Mouse (Mus musculus): ENCODE data around the gene Adar. TPM values are rescaled to one million over a fixed set of nuclear protein-coding genes. Genes with fewer than 3 reads are reported as not detected.

The Adar gene
- total RNA-seq, 2 experiments from 2014 or later, result 3.2 to 3.3 TPM

GRCm38 (mm10) chr3:89728848-89729247 lies 14.0 kb downstream of the Adar start:
- no peak for DNase-seq
- intact Hi-C loops (cut with DNase I), result no loop called here

- DNase-seq, result peak; percentile 75 to 83
- intact Hi-C loops (cut with DNase I), result loop anchor here (2.0 to 5.0 kb wide), 2 partner anchors 40 to 127 kb away; no protein-coding TSS in a partner anchor
Observed at GRCm38 (mm10) chr3:89730350-89731331, 15.8 kb downstream of the Adar start.

DNA sequence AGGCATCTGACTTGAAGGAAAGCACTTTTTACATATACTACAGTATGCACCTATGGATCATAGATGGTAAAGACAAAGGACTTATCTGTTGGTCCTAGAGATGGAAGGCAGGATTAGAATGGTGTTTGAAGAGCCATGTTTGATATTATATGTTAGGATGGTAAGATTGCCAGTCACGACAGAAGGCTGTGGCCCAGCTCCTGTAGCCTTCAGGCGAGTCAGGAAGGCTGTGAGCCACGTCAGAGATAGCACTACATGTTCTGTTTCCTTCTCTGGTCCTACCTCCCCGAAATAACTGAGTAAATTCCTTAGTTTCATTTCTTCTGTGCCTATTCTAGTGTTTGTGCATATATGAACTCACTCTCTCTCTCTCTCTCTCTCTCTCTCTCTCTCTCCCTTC lies 17.3 kb downstream of the Adar start:
- intact Hi-C loops (cut with DNase I), result loop anchor here (5.0 kb wide), 1 partner anchor 125 kb away; no protein-coding TSS in a partner anchor

GRCm38 (mm10) chr3:89738509-89738908 lies 23.7 kb downstream of the Adar start:
- intact Hi-C loops (cut with DNase I), result no loop called here
- no peak for DNase-seq

More for the DNA sequence above, 17.3 kb downstream of the Adar start:
- DNase-seq, result no peak

DNA sequence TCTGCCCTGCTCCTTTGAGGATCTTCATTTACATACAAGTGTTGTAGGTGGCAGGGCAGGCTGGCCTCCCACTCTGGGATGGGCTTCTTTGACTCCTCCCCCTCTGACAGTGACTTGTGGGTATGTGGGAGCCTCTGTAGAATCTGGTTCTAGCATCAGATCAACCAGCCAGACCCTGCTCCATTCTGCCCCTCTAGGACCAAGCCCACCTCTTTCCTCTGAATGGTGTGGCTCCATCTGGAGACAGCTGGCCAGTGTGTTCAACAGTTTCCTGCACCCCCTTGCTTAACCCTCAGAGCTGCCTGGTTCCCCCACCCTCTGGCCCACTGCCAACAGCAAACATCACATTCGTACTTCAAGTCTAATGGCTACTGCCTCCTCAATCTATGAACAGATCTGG lies 37.5 kb downstream of the Adar start:
- no peak for DNase-seq
- intact Hi-C loops (cut with DNase I), result no loop called here

- no peak for DNase-seq
- intact Hi-C loops (cut with DNase I), result no loop called here
Observed at GRCm38 (mm10) chr3:89755283-89755682, 40.5 kb downstream of the Adar start.

DNA sequence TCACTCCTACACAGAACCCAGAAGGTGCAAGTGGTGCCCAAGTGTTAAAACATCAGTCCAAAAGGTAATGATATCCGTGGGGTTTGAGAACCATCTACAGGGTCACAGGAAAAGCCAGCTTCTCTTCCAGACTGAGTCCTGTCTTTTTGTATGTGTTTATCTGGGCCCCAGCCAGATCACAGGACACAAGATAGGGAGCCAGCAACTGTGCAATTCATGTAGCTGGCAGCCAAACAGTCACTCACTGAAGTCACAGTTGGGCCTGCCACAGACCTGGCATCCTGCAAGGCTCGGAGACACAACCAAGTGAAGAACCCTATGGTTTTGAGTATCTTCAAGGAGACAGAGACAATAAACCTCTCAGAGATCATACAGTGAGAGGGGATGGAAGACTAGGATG lies 43.0 kb downstream of the Adar start:
- intact Hi-C loops (cut with DNase I), result no loop called here
- DNase-seq, result no peak

DNA sequence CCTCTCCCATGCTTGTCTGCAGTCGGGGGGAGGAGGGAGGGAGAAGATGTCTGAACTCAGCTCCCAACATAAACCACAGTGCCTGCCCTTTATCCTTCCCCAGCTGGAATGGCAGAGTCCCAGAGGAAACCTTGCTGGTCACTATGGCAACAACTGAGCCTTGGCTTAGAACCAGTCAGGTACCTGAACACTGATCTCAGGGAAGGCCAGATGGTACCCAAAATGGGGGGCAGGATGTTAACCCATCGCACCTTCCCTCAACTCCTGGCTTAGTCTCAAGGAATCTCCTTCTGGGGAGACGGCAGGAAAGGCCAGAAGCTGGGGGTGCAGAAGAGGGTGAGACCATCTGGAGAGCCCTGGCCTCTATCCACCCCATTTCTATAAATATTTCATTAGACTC lies 45.0 kb downstream of the Adar start:
- intact Hi-C loops (cut with DNase I), result no loop called here
- peak in 1 of 2 experiments; percentile 4 for DNase-seq

GRCm38 (mm10) chr3:89764119-89764724 lies 49.4 kb downstream of the Adar start, which contains the start of gene Chrnb2:
TSS of gene Chrnb2 (minus strand) at chr3:89764632.
- DNase-seq, result peak; percentile 44 to 60
- intact Hi-C loops (cut with DNase I), result no loop called here

GRCm38 (mm10) chr3:89769584-89769983 lies 54.8 kb downstream of the Adar start:
- intact Hi-C loops (cut with DNase I), result no loop called here

GRCm38 (mm10) chr3:89770425-89771002 lies 55.7 kb downstream of the Adar start:
- intact Hi-C loops (cut with DNase I), result loop anchor here (2.0 to 5.0 kb wide), 2 partner anchors 40 to 58 kb away; no protein-coding TSS in a partner anchor
- no peak for DNase-seq

More at GRCm38 (mm10) chr3:89769584-89769983, 54.8 kb downstream of the Adar start:
- DNase-seq, result peak in 1 of 2 experiments; percentile 7

- DNase-seq, result peak; percentile 50 to 74
- intact Hi-C loops (cut with DNase I), result loop anchor here (2.0 to 5.0 kb wide), 2 partner anchors 60 to 262 kb away; no protein-coding TSS in a partner anchor
Observed at GRCm38 (mm10) chr3:89772588-89772967, 57.8 kb downstream of the Adar start.

GRCm38 (mm10) chr3:89772968-89773709 lies 58.3 kb downstream of the Adar start, which contains the start of gene Ube2q1:
TSS of gene Ube2q1 (plus strand) at chr3:89773616.
- intact Hi-C loops (cut with DNase I), result loop anchor here (2.0 to 5.0 kb wide), 2 partner anchors 61 to 262 kb away; no protein-coding TSS in a partner anchor
- DNase-seq, result peak; percentile 91 to 94

GRCm38 (mm10) chr3:89773740-89774211 lies 59.0 kb downstream of the Adar start:
- peak in 1 of 2 experiments; percentile 35 for DNase-seq
- intact Hi-C loops (cut with DNase I), result loop anchor here (2.0 to 5.0 kb wide), 2 partner anchors 61 to 263 kb away; no protein-coding TSS in a partner anchor

- intact Hi-C loops (cut with DNase I), result loop anchor here (5.0 kb wide), 1 partner anchor 62 kb away; no protein-coding TSS in a partner anchor
- peak in 1 of 2 experiments; percentile 10 for DNase-seq
Observed at GRCm38 (mm10) chr3:89774236-89774960, 59.6 kb downstream of the Adar start.

GRCm38 (mm10) chr3:89776001-89776400 lies 61.2 kb downstream of the Adar start:
- intact Hi-C loops (cut with DNase I), result no loop called here
- no peak for DNase-seq

GRCm38 (mm10) chr3:89780102-89780501 lies 65.3 kb downstream of the Adar start:
- intact Hi-C loops (cut with DNase I), result loop anchor here (10.0 kb wide), 1 partner anchor 185 kb away; the partner anchor contains the start of gene Atp8b2
- no peak for DNase-seq

DNA sequence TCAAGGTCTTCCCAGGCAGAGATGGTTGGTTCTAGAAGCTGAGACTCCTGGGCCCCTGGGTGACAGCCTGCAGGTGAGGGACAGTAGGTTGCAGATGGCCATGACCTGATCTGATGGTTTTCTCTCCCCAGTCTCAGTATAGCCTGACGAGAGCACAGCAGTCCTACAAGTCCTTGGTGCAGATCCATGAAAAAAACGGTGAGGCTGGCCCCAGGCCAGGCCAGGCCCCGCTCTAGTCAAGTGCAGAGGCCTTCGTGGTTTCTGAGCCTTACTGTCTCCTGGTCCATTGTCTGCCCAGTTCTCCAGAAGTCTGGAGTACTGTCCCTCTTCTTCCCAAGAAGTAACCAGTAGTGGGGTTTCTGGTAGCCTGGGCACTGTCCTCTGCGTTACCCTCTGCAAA lies 66.8 kb downstream of the Adar start:
- intact Hi-C loops (cut with DNase I), result loop anchor here (10.0 kb wide), 1 partner anchor 183 kb away; the partner anchor contains the start of gene Atp8b2

More for the DNA sequence above, 66.8 kb downstream of the Adar start:
- DNase-seq, result no peak

Measured in gastrocnemius, postnatal 36 days (tissue).